Mouse (Mus musculus): ENCODE measurements around the gene Pcolce.

- TF ChIP-seq CTCF (IDR thresholded peaks at IDR 0.05; ENCODE audit: low read depth, low read length): no peak
- no peak for TF ChIP-seq POLR2A (IDR thresholded peaks at IDR 0.05; ENCODE audit: extremely low read depth, insufficient read depth, low read length)
Observed at GRCm38 (mm10) chr5:137633397-137634084, 20.0 kb upstream of the Pcolce start.
